Mouse (Mus musculus) liver, postnatal 0 days (tissue): ENCODE data around the gene Tns1. TPM values are rescaled to one million over a fixed set of nuclear protein-coding genes. Genes with fewer than 3 reads are reported as not detected.
A peak's percentile ranks its signal among the peaks of the same experiment; 100 is the strongest.

ENCODE experiments used
- ATAC-seq: fragments of 200-750 bp; cut with Nextera tagmentation; 2 replicates; pipeline ENCODE4 v1.8.0; 2017; ENCODE audit warnings: mild to moderate bottlenecking, moderate library complexity
- DNase-seq: peaks from one replicate; pipeline ENCODE4 v3.0.0-alpha.2; 2016
- H3K27ac ChIP-seq: fragments of 300-500 bp; sonication (generic); 2 replicates; pipeline ENCODE4 v1.5.1; 2014; ENCODE audit warnings: antibody characterized with exemption, moderate library complexity, mild to moderate bottlenecking, low read depth
- H3K27me3 ChIP-seq: fragments of 300-500 bp; sonication (generic); 2 replicates; pipeline ENCODE4 v1.6.1; 2014; ENCODE audit warnings: low read length, control low read depth, mixed read lengths; ENCODE audit not compliant: insufficient read depth
- H3K36me3 ChIP-seq: fragments of 300-500 bp; sonication (generic); replicated peaks from 2 replicates; pipeline ENCODE4 v1.6.1; 2014; ENCODE audit warnings: mild to moderate bottlenecking, control low read depth, low read length, moderate library complexity, mixed read lengths; ENCODE audit not compliant: insufficient read depth
- H3K4me1 ChIP-seq: fragments of 300-500 bp; sonication (generic); 2 replicates; pipeline ENCODE4 v1.6.1; 2014; ENCODE audit warnings: antibody characterized with exemption, mild to moderate bottlenecking, control low read depth; ENCODE audit not compliant: insufficient read depth
- H3K4me2 ChIP-seq: fragments of 300-500 bp; sonication (generic); 2 replicates; pipeline ENCODE4 v1.6.1; 2014; ENCODE audit warnings: low read depth, mild to moderate bottlenecking, low read length, moderate library complexity, mixed read lengths
- H3K4me3 ChIP-seq: fragments of 300-500 bp; sonication (generic); 2 replicates; pipeline ENCODE4 v1.5.1; 2014; ENCODE audit warnings: low read depth, low read length
- H3K9ac ChIP-seq: fragments of 300-500 bp; sonication (generic); replicated peaks from 2 replicates; pipeline ENCODE4 v1.6.1; 2014; ENCODE audit warnings: mild to moderate bottlenecking, moderate library complexity
- H3K9me3 ChIP-seq: fragments of 300-500 bp; sonication (generic); 2 replicates; pipeline ENCODE4 v1.6.1; 2016; ENCODE audit warnings: mild to moderate bottlenecking, control low read depth, low read length, mixed read lengths
- CTCF ChIP-seq: sonication (generic); IDR thresholded peaks from 2 replicates; pipeline ENCODE4 v1.5.1; 2016; ENCODE audit warnings: antibody characterized with exemption, low read depth
- EP300 ChIP-seq: IDR thresholded peaks from 2 replicates; pipeline ENCODE4 v1.6.1; 2016; ENCODE audit warnings: antibody characterized with exemption, low read depth, mild to moderate bottlenecking
- WGBS: fragments of 180-500 bp; shearing (Covaris S2); extraction: QIAGEN DNeasy Blood & Tissue Kit; methylation state at CpG from one replicate; pipeline ENCODE4 v1.1.7; 2014; ENCODE audit not compliant: insufficient replicate concordance; 5-methylcytosine and 5-hydroxymethylcytosine counted together
- polyA plus RNA-seq: library from polyadenylated mRNA; unstranded; fragments of >200 nt; fragmentation: Nextera tagmentation; extraction: Ambion mirVana; gene quantifications from 2 replicates; pipeline ENCODE4 v1.2.1, GENCODE M21; 2015

Tns1 gene
- polyA plus RNA-seq, 1 experiment from 2014 or later, result 12.1 TPM

DNA sequence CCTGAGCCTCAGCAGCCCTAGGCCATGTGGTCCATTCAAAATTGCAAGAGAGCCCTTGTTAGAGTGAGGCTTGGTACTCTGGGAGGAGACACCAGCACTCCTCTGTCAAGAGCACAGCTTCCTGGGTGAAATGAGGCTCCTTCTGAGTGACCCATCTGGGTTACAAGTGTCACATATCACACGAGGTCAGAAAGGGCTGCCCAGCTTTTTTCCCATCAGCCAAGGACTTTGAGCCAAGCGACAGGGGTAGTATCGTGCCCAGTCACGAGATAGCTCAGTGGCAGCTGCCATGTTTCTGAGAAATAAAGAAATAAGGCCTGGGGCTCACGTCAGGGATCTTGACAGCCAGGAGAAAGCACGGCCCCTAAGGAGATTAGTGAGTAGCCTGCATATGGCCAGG, 186.4 kb downstream of the Tns1 start:
- H3K9ac ChIP-seq, result no peak overlapping the region
- H3K27ac ChIP-seq, result no peak overlapping the region
- TF ChIP-seq EP300 (no peak), CTCF (no peak)
- H3K4me3 ChIP-seq, result no peak overlapping the region
- H3K4me1 ChIP-seq, result peaks cover 9% of the 10 kb centered on the region; the same call in 1 of the 2 replicates
- WGBS, result 71% methylated on average over 6 of the region's 6 CpGs
- DNase-seq, result no peak
- no peak overlapping the region for H3K4me2 ChIP-seq
- H3K9me3 ChIP-seq, result no peaks in the 10 kb centered on the region
- H3K27me3 ChIP-seq, result no peaks in the 10 kb centered on the region
- peaks cover 18% of the 10 kb centered on the region for H3K36me3 ChIP-seq
- ATAC-seq, result no peak

GRCm38 (mm10) chr1:73936537-73936936, 187.7 kb downstream of the Tns1 start:
- Histone ChIP-seq H3K4me1 (peaks cover 14% of the 10 kb centered on the region), H3K27me3 (no peaks in the 10 kb centered on the region), H3K4me3 (no peak overlapping the region), H3K36me3 (peaks cover 15% of the 10 kb centered on the region), H3K9ac (no peak overlapping the region), H3K4me2 (no peak overlapping the region), H3K9me3 (no peaks in the 10 kb centered on the region), H3K27ac (no peak overlapping the region)
- no peak for DNase-seq
- TF ChIP-seq EP300, result no peak
- no peak for TF ChIP-seq CTCF
- peak; percentile 39 for ATAC-seq
- WGBS, result 11% methylated on average over 3 of the region's 3 CpGs

DNA sequence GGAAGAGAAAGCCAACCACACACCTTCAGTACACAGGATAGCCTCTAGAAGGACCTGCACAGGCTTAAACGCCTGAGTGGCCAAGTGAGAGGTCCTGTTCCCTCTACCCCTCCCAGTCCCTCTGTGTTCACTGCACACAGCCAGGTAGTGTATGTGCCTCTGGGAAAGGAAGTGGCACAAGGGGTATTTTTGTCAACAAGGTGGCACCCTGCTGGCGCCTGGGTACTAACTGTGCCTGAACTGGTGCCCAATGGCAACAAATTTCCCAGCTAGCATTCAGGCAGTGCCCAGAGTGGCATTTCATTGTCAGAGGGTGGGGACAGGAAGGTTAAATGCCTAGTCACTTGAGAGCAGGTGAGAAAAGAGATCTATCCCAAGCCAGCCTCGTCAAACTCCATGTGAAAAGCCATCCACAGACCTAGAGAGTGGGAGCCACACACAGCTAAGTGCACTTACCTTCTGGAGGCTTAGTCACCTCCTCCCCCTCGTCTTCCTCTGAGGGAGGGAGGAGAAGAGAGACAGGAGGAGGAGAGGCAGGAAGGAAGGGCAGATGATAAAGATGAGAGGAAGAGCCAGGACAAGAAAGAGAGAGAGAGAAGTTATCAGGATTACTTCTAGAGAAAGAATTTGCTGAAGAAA, 188.7 kb downstream of the Tns1 start:
- H3K27ac ChIP-seq, result no peak overlapping the region
- no peak overlapping the region for H3K4me2 ChIP-seq
- no peaks in the 10 kb centered on the region for H3K27me3 ChIP-seq
- H3K36me3 ChIP-seq, result peaks cover 15% of the 10 kb centered on the region
- ATAC-seq (no peak), DNase-seq (no peak)
- peaks cover 16% of the 10 kb centered on the region for H3K4me1 ChIP-seq
- no peak overlapping the region for H3K9ac ChIP-seq
- 74% methylated on average over 4 of the region's 4 CpGs for WGBS
- TF ChIP-seq CTCF (no peak), EP300 (no peak)
- H3K4me3 ChIP-seq, result no peak overlapping the region
- no peaks in the 10 kb centered on the region for H3K9me3 ChIP-seq

DNA sequence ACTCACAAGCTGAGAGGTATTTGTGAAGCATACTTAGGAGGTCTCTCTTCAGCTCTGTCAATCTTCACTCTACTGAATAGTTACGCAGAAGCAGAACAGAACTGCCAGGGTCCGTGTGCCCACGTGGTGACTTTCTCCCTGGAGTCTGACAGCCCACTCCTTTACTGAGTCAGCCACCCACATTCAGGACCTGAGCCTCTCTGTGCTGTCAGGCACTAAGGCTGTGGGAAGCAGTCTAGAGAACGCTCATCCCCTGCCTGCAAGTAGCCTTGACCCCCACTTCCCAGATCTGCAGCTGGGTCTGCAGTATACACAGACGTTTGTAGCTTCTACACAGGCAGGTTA, 191.1 kb downstream of the Tns1 start:
- TF ChIP-seq EP300 (no peak), CTCF (no peak)
- peak overlapping the region; percentile 48 for H3K27ac ChIP-seq
- no peaks in the 10 kb centered on the region for H3K27me3 ChIP-seq
- WGBS, result 80% methylated on average over 5 of the region's 5 CpGs
- no peak overlapping the region for H3K4me2 ChIP-seq
- DNase-seq (no peak), ATAC-seq (no peak)
- H3K9ac ChIP-seq, result no peak overlapping the region
- no peak overlapping the region for H3K4me3 ChIP-seq
- H3K36me3 ChIP-seq, result peaks cover 13% of the 10 kb centered on the region
- H3K9me3 ChIP-seq, result no peaks in the 10 kb centered on the region
- H3K4me1 ChIP-seq, result peaks cover 33% of the 10 kb centered on the region

GRCm38 (mm10) chr1:73932421-73933145, 191.7 kb downstream of the Tns1 start:
- H3K9ac ChIP-seq, result no peak overlapping the region
- peak; percentile 53 for DNase-seq
- peak overlapping the region; percentile 55 for H3K27ac ChIP-seq
- H3K9me3 ChIP-seq, result no peaks in the 10 kb centered on the region
- 73% methylated on average over 10 of the region's 10 CpGs for WGBS
- no peak overlapping the region for H3K4me3 ChIP-seq
- TF ChIP-seq CTCF (no peak), EP300 (no peak)
- H3K36me3 ChIP-seq, result peaks cover 12% of the 10 kb centered on the region
- H3K27me3 ChIP-seq, result no peaks in the 10 kb centered on the region
- H3K4me2 ChIP-seq, result no peak overlapping the region
- ATAC-seq, result peak; percentile 44
- H3K4me1 ChIP-seq, result peaks cover 33% of the 10 kb centered on the region

DNA sequence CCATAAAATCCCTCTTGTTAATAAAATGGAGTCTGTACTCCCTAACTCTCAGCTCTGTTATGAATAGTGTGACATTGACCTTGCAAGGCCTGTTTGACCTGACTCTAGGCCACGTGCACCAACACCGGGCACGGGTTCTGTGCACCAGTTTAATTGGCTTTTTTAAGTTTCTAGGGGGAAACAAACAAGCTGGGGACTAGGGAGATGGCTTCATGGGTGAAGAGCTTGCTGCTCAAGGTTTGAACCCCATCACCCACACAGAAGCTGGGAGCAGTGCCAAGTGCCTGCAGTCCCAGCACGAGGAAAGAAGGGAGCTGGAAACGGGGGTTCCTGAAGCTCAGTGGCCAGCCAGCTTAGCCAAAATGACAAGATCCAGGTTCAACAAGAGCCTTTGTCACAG, 192.4 kb downstream of the Tns1 start:
- Histone ChIP-seq H3K4me1 (peaks cover 30% of the 10 kb centered on the region), H3K9me3 (no peaks in the 10 kb centered on the region), H3K9ac (peak overlapping the region; percentile 30; the same call in 1 of the 2 replicates), H3K4me2 (no peak overlapping the region), H3K27ac (peak overlapping the region; percentile 55; the same call in 1 of the 2 replicates), H3K36me3 (peaks cover 19% of the 10 kb centered on the region), H3K27me3 (no peaks in the 10 kb centered on the region), H3K4me3 (no peak overlapping the region)
- DNase-seq (no peak), ATAC-seq (no peak)
- WGBS, result 56% methylated on average over 5 of the region's 5 CpGs
- TF ChIP-seq EP300 (no peak), CTCF (no peak)
